Mouse (Mus musculus) 3134 (cell line): Measurements from ENCODE around the gene Gpcpd1.

ENCODE experiments used
- DNase-seq: peaks from one replicate; pipeline ENCODE4 v3.0.0-alpha.2; 2011; ENCODE audit warnings: low spot score; ENCODE audit not compliant: insufficient read length; ENCODE audit errors: extremely low read depth

Gene Gpcpd1

GRCm38 (mm10) chr2:132589906-132590538 lies 2.5 kb upstream of the Gpcpd1 start:
- DNase-seq: no peak

GRCm38 (mm10) chr2:132586006-132586405 lies 1.5 kb downstream of the Gpcpd1 start:
- no peak for DNase-seq

GRCm38 (mm10) chr2:132584191-132584590 lies 3.3 kb downstream of the Gpcpd1 start:
- DNase-seq: no peak

- DNase-seq: no peak
Observed at GRCm38 (mm10) chr2:132583126-132583525, 4.4 kb downstream of the Gpcpd1 start.

GRCm38 (mm10) chr2:132582227-132582626 lies 5.3 kb downstream of the Gpcpd1 start:
- peak; percentile 49 for DNase-seq

GRCm38 (mm10) chr2:132579689-132580088 lies 7.8 kb downstream of the Gpcpd1 start:
- no peak for DNase-seq

- no peak for DNase-seq
Observed at GRCm38 (mm10) chr2:132578711-132579110, 8.8 kb downstream of the Gpcpd1 start.

GRCm38 (mm10) chr2:132578059-132578458 lies 9.5 kb downstream of the Gpcpd1 start:
- DNase-seq: peak; percentile 98

- peak; percentile 77 for DNase-seq
Observed at GRCm38 (mm10) chr2:132577431-132577981, 10.0 kb downstream of the Gpcpd1 start.

GRCm38 (mm10) chr2:132576522-132577135 lies 10.9 kb downstream of the Gpcpd1 start:
- no peak for DNase-seq

- DNase-seq: no peak
Observed at GRCm38 (mm10) chr2:132575759-132576439, 11.6 kb downstream of the Gpcpd1 start.

GRCm38 (mm10) chr2:132575256-132575655 lies 12.3 kb downstream of the Gpcpd1 start:
- no peak for DNase-seq

GRCm38 (mm10) chr2:132573280-132573679 lies 14.2 kb downstream of the Gpcpd1 start:
- no peak for DNase-seq

GRCm38 (mm10) chr2:132572651-132573050 lies 14.9 kb downstream of the Gpcpd1 start:
- no peak for DNase-seq

- DNase-seq: no peak
Observed at GRCm38 (mm10) chr2:132571301-132571700, 16.2 kb downstream of the Gpcpd1 start.

GRCm38 (mm10) chr2:132570869-132571268 lies 16.7 kb downstream of the Gpcpd1 start:
- DNase-seq: no peak

- DNase-seq: no peak
Observed at GRCm38 (mm10) chr2:132569686-132570085, 17.8 kb downstream of the Gpcpd1 start.

GRCm38 (mm10) chr2:132567414-132567813 lies 20.1 kb downstream of the Gpcpd1 start:
- DNase-seq: no peak

- DNase-seq: no peak
Observed at GRCm38 (mm10) chr2:132561860-132562259, 25.7 kb downstream of the Gpcpd1 start.

- no peak for DNase-seq
Observed at GRCm38 (mm10) chr2:132527864-132528263, 59.7 kb downstream of the Gpcpd1 start.

- no peak for DNase-seq
Observed at GRCm38 (mm10) chr2:132526894-132527532, 60.5 kb downstream of the Gpcpd1 start.
